Comparison of ENCODE assay signal across 8 mouse cellular contexts in genomic region chr17:26503981-26504671, GRCm38 (mm10). TPM values are rescaled to one million over a fixed set of nuclear protein-coding genes. Genes with fewer than 3 reads are reported as not detected.
A peak's percentile ranks its signal among the peaks of the same experiment; 100 is the strongest.
DNase-seq lines count a peak whose midpoint lies in the region; ATAC-seq and TF ChIP-seq lines count a peak whose summit lies in the region.

No protein-coding gene starts in this region.

- peaks cover 42% of the 10 kb centered on the region for H3K4me1 ChIP-seq in bone marrow macrophage, adult 2 months (ENCODE audit: control insufficient read depth, insufficient read depth, low read length)
- H3K4me1 ChIP-seq in forebrain, embryonic 15.5 days: peaks cover 52% of the 10 kb centered on the region
- H3K4me1 ChIP-seq in lung, adult 2 months (ENCODE audit: control insufficient read depth, insufficient read depth, low read length): peaks cover 27% of the 10 kb centered on the region

- ATAC-seq in forebrain, embryonic 15.5 days (replicated peaks): no peak
- no peak for ATAC-seq in inflammation-experienced regulatory T-cells, adult 6 months

- no peaks in the 10 kb centered on the region for H3K9me3 ChIP-seq in forebrain, embryonic 15.5 days

- H3K9ac ChIP-seq in forebrain, embryonic 15.5 days (replicated peaks): peak overlapping the region; percentile 43

- peak overlapping the region; percentile 49 for H3K4me2 ChIP-seq in forebrain, embryonic 15.5 days (replicated peaks)

- no peak for TF ChIP-seq CTCF in bone marrow macrophage, adult 2 months (IDR thresholded peaks at IDR 0.05; ENCODE audit: low read depth, low read length)
- no peak for TF ChIP-seq CTCF in layer of hippocampus, adult 2 months (conservative IDR thresholded peaks at IDR 0.05)
- TF ChIP-seq CTCF in lung, adult 2 months (IDR thresholded peaks at IDR 0.05; ENCODE audit: insufficient read depth, low read length): no peak

- no peak overlapping the region for H3K4me3 ChIP-seq in bone marrow macrophage, adult 2 months (ENCODE audit: insufficient read depth, low read length)
- peak overlapping the region; percentile 34 for H3K4me3 ChIP-seq in forebrain, embryonic 15.5 days
- H3K4me3 ChIP-seq in layer of hippocampus, adult 2 months: peak overlapping the region; percentile 45
- peak overlapping the region; percentile 31 for H3K4me3 ChIP-seq in lung, adult 2 months (replicated peaks; ENCODE audit: extremely low read depth, low read depth, low read length)

- no peaks in the 10 kb centered on the region for H3K36me3 ChIP-seq in forebrain, embryonic 15.5 days

- WGBS in forebrain, embryonic 15.5 days: 9% methylated on average over 11 of the region's 11 CpGs
- 10% methylated on average over 11 of the region's 11 CpGs for WGBS in lung, adult 2 months

- no peak for TF ChIP-seq POLR2A in bone marrow macrophage, adult 2 months (IDR thresholded peaks at IDR 0.05; ENCODE audit: borderline replicate concordance, low read depth, low read length)
- peak; percentile 68 for TF ChIP-seq POLR2A in lung, adult 2 months (IDR thresholded peaks at IDR 0.05; ENCODE audit: borderline replicate concordance, extremely low read depth, low read depth, low read length)

- peak overlapping the region; percentile 50; the same call in 1 of the 2 replicates for H3K27ac ChIP-seq in bone marrow macrophage, adult 2 months (ENCODE audit: insufficient read depth, low read depth, low read length)
- H3K27ac ChIP-seq in forebrain, embryonic 15.5 days (replicated peaks): peak overlapping the region; percentile 93
- H3K27ac ChIP-seq in layer of hippocampus, adult 2 months: peak overlapping the region; percentile 98

- DNase-seq in MN1 (ENCODE audit: low spot score): peak; percentile 76
- peak; percentile 82 to 83 for DNase-seq in heart, postnatal 36 days
- DNase-seq in layer of hippocampus, adult 2 months (ENCODE audit: low spot score in 2 of 2): peak; percentile 75 to 83
- peak; percentile 85 for DNase-seq in lung, adult 2 months
- DNase-seq in right cerebral cortex, adult 2 months (ENCODE audit: low spot score in 2 of 2): peak; percentile 75 to 84

- intact Hi-C loops in heart, postnatal 36 days (cut with DNase I): loop anchor here (1.0 kb wide), 1 partner anchor 13 kb away; no protein-coding TSS in a partner anchor

- H3K27me3 ChIP-seq in forebrain, embryonic 15.5 days: no peaks in the 10 kb centered on the region

RNA-seq across cellular contexts. Expression of gene Ergic1, which starts 57.2 kb away (rescaled TPM):
- polyA plus RNA-seq in bone marrow macrophage, adult 2 months (2012; ENCODE audit: insufficient read depth, insufficient read length, missing spikeins): 30.6 and 37.2 TPM in 2 replicates
- polyA plus RNA-seq in forebrain, embryonic 15.5 days (2015; fragmentation: Nextera tagmentation; extraction: Ambion mirVana): 90.4 and 98.7 TPM in 2 replicates
- 10 to 100 TPM; 47.5 to 56.2 TPM for total RNA-seq in heart, postnatal 36 days (2021)
- 100 to 1,000 TPM; 121 to 124 TPM for total RNA-seq in layer of hippocampus, adult 2 months (2021)
- 86.3 and 93.3 TPM in 2 replicates for polyA plus RNA-seq in lung, adult 2 months (2012; rRNA removed)
- 10 to 100 TPM; 35.9 to 50.4 (median 39.8) TPM for polyA plus RNA-seq in inflammation-experienced regulatory T-cells, adult 6 months (2017; shearing (Covaris generic))

RNA-seq across cellular contexts. Expression of gene Dusp1, which starts 57.8 kb away (rescaled TPM):
- polyA plus RNA-seq in bone marrow macrophage, adult 2 months (2012; ENCODE audit: insufficient read depth, insufficient read length, missing spikeins): 25.8 and 32.2 TPM in 2 replicates
- polyA plus RNA-seq in forebrain, embryonic 15.5 days (2015; fragmentation: Nextera tagmentation; extraction: Ambion mirVana): 46.3 and 50.0 TPM in 2 replicates
- total RNA-seq in heart, postnatal 36 days (2021): 100 to 1,000 TPM in 1 of 2 experiments, 10 to 100 TPM in 1; 49.6 to 105 TPM
- total RNA-seq in layer of hippocampus, adult 2 months (2021): 10 to 100 TPM; 14.9 to 20.9 TPM
- 233 and 359 TPM in 2 replicates for polyA plus RNA-seq in lung, adult 2 months (2012; rRNA removed)
- 10 to 100 TPM; 31.4 to 56.0 (median 32.0) TPM for polyA plus RNA-seq in inflammation-experienced regulatory T-cells, adult 6 months (2017; shearing (Covaris generic))
